Mouse (Mus musculus) spleen, adult 2 months (tissue): ENCODE measurements around the gene Ppm1e.

Experiments used
- CTCF ChIP-seq: fragments of 200-500 bp; IDR thresholded peaks from 2 replicates; pipeline ENCODE4 v1.5.1; 2011; ENCODE audit warnings: mild to moderate bottlenecking, inconsistent platforms; ENCODE audit not compliant: insufficient read depth, insufficient read length, insufficient replicate concordance; ENCODE audit errors: extremely low read depth
- POLR2A ChIP-seq: fragments of 200-500 bp; IDR thresholded peaks from 2 replicates; pipeline ENCODE4 v1.6.1; 2011; ENCODE audit warnings: low read depth, low read length, inconsistent platforms

GRCm38 (mm10) chr11:87313533-87313932 lies 45.3 kb downstream of the Ppm1e start:
- TF ChIP-seq CTCF (no peak), POLR2A (no peak)
